Mouse (Mus musculus) left cerebral cortex, adult 9 months (tissue): ENCODE measurements at regions not wholly inside any gene's neighbourhood (a gene's known extent, or its start where the extent isn't known, plus 50 kb on each side); places are given as distances from the start of the nearest gene placed in this dataset.

Experiments
- DNase-seq, 2 experiments: peaks; one replicate each; pipeline ENCODE4 v3.0.0; 2022; ENCODE audit warnings: low spot score in 2 of 2

GRCm38 (mm10) chr3:47866061-47866460 lies 1418.0 kb upstream of the Pabpc4l start:
- DNase-seq, result no peak

GRCm38 (mm10) chr3:47863591-47863990 lies 1415.6 kb upstream of the Pabpc4l start:
- peak in 1 of 2 experiments; percentile 33 for DNase-seq

- DNase-seq, result no peak
These were observed 1397.6 kb upstream of the Pabpc4l start for GRCm38 (mm10) chr3:47845613-47846012.

GRCm38 (mm10) chr3:47836541-47837240 lies 1388.7 kb upstream of the Pabpc4l start:
- DNase-seq, result no peak

- no peak for DNase-seq
These were observed 1370.3 kb upstream of the Pabpc4l start for GRCm38 (mm10) chr3:47818361-47818760.

- no peak for DNase-seq
These were observed 1369.5 kb upstream of the Pabpc4l start for GRCm38 (mm10) chr3:47817564-47817963.
